Mouse (Mus musculus): ENCODE results near the gene Ptprc. TPM values are rescaled to one million over a fixed set of nuclear protein-coding genes. Genes with fewer than 3 reads are reported as not detected.

Ptprc gene
- polyA plus RNA-seq, 1 experiment = 75.0 TPM

DNA sequence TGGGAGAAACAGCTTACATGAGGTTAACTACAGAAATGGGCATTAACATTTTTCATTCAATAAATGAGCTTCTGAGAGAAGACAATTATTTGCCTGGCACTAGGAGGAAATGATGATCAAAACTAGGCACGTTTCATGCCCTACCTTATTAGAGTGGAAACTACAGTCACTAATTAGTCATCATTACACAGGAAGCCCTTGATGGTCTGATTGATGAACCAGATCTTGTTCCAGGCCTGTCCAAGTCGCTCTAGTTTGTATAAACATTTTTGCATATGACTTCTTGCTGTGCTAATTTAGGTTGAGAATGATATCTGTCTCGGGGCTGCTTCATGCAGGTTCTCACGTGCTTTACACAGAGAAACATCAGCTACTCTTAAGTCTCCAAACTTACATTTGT is 10.4 kb upstream of the Ptprc start:
- no peak overlapping the region for H3K27ac ChIP-seq (ENCODE audit: control insufficient read depth, insufficient read depth, low read depth, low read length, poor library complexity)
- 64% methylated on average over 4 of the region's 4 CpGs for WGBS
- peaks cover 2% of the 10 kb centered on the region; the same call in 1 of the 2 replicates for H3K4me1 ChIP-seq (ENCODE audit: control insufficient read depth, insufficient read depth, low read length)
- no peak for TF ChIP-seq CTCF (IDR thresholded peaks at IDR 0.05; ENCODE audit: control insufficient read depth, insufficient read depth, low read length)
- TF ChIP-seq POLR2A (IDR thresholded peaks at IDR 0.05; ENCODE audit: borderline replicate concordance, control insufficient read depth, low read depth, low read length) = no peak
- no peak overlapping the region for H3K4me3 ChIP-seq (replicated peaks; ENCODE audit: control insufficient read depth, low read depth, low read length)

DNA sequence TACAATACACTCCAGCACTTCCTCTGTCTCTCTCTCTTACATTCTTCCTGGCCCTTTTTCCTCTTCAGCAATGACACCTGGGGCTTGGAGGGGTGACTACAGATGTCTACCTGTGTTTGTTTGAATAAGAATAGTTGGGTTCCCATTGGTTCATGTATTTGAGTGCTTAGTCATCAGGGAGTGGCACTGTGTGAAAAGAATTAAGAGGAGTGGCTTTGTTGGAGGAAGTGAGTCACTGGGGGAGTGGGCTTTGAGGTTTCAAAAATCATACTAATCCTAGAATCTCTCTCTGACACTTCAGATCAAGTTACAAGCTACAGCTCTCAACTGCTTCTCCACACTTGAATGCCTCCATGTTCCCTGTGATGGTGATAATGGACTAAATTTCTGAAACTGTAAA is 4.6 kb upstream of the Ptprc start:
- no peak overlapping the region for H3K4me3 ChIP-seq (replicated peaks; ENCODE audit: control insufficient read depth, low read depth, low read length)
- H3K4me1 ChIP-seq (ENCODE audit: control insufficient read depth, insufficient read depth, low read length) = no peaks in the 10 kb centered on the region
- no peak for TF ChIP-seq POLR2A (IDR thresholded peaks at IDR 0.05; ENCODE audit: borderline replicate concordance, control insufficient read depth, low read depth, low read length)
- TF ChIP-seq CTCF (IDR thresholded peaks at IDR 0.05; ENCODE audit: control insufficient read depth, insufficient read depth, low read length) = no peak
- no peak overlapping the region for H3K27ac ChIP-seq (ENCODE audit: control insufficient read depth, insufficient read depth, low read depth, low read length, poor library complexity)

GRCm38 (mm10) chr1:138174705-138175492 is 609 bp downstream of the Ptprc start:
- Histone ChIP-seq H3K4me1 (ENCODE audit: control insufficient read depth, insufficient read depth, low read length) (no peaks in the 10 kb centered on the region; the same call in 1 of the 2 replicates), H3K4me3 (replicated peaks; ENCODE audit: control insufficient read depth, low read depth, low read length) (peak overlapping the region; percentile 61), H3K27ac (ENCODE audit: control insufficient read depth, insufficient read depth, low read depth, low read length, poor library complexity) (peak overlapping the region; percentile 56; the same call in 1 of the 2 replicates)
- TF ChIP-seq CTCF (IDR thresholded peaks at IDR 0.05; ENCODE audit: control insufficient read depth, insufficient read depth, low read length) (no peak), POLR2A (IDR thresholded peaks at IDR 0.05; ENCODE audit: borderline replicate concordance, control insufficient read depth, low read depth, low read length) (no peak)
- 2% methylated on average over 9 of the region's 9 CpGs for WGBS

DNA sequence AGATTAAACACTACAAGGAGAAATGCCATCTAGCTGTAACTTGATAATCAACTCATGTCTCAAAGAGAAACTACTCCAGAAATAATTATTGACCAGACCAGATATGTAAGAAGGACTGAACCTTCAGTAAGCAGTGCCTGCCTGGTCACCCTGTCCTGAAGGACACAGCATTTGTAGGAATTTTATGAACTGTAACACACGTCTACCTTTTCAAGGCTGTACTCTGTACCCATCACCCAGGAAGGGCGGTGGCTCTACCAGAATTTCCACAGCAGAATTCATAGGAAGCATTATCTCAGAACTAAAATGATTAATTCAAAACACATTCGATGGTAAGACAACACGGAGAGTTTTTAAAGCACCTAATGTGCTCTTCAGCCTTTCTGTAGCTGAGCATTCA is 1.4 kb downstream of the Ptprc start:
- 4% methylated on average over 4 of the region's 4 CpGs for WGBS
- Histone ChIP-seq H3K27ac (ENCODE audit: control insufficient read depth, insufficient read depth, low read depth, low read length, poor library complexity) (peak overlapping the region; percentile 67; the same call in 1 of the 2 replicates), H3K4me3 (replicated peaks; ENCODE audit: control insufficient read depth, low read depth, low read length) (peak overlapping the region; percentile 61), H3K4me1 (ENCODE audit: control insufficient read depth, insufficient read depth, low read length) (no peaks in the 10 kb centered on the region; the same call in 1 of the 2 replicates)
- TF ChIP-seq CTCF (IDR thresholded peaks at IDR 0.05; ENCODE audit: control insufficient read depth, insufficient read depth, low read length) (no peak), POLR2A (IDR thresholded peaks at IDR 0.05; ENCODE audit: borderline replicate concordance, control insufficient read depth, low read depth, low read length) (no peak)

- peak overlapping the region; percentile 50 for H3K4me3 ChIP-seq (replicated peaks; ENCODE audit: control insufficient read depth, low read depth, low read length)
- WGBS = 9% methylated on average over 6 of the region's 6 CpGs
- no peak overlapping the region for H3K27ac ChIP-seq (ENCODE audit: control insufficient read depth, insufficient read depth, low read depth, low read length, poor library complexity)
- H3K4me1 ChIP-seq (ENCODE audit: control insufficient read depth, insufficient read depth, low read length) = no peaks in the 10 kb centered on the region; the same call in 1 of the 2 replicates
- TF ChIP-seq POLR2A (IDR thresholded peaks at IDR 0.05; ENCODE audit: borderline replicate concordance, control insufficient read depth, low read depth, low read length) = no peak
- TF ChIP-seq CTCF (IDR thresholded peaks at IDR 0.05; ENCODE audit: control insufficient read depth, insufficient read depth, low read length) = no peak
Measured at GRCm38 (mm10) chr1:138173669-138174068, 1.8 kb downstream of the Ptprc start.

- WGBS = 22% methylated on average over 3 of the region's 3 CpGs
- no peak for TF ChIP-seq CTCF (IDR thresholded peaks at IDR 0.05; ENCODE audit: control insufficient read depth, insufficient read depth, low read length)
- TF ChIP-seq POLR2A (IDR thresholded peaks at IDR 0.05; ENCODE audit: borderline replicate concordance, control insufficient read depth, low read depth, low read length) = no peak
- Histone ChIP-seq H3K27ac (ENCODE audit: control insufficient read depth, insufficient read depth, low read depth, low read length, poor library complexity) (no peak overlapping the region), H3K4me3 (replicated peaks; ENCODE audit: control insufficient read depth, low read depth, low read length) (peak overlapping the region; percentile 15), H3K4me1 (ENCODE audit: control insufficient read depth, insufficient read depth, low read length) (no peaks in the 10 kb centered on the region; the same call in 1 of the 2 replicates)
Measured at GRCm38 (mm10) chr1:138172547-138172946, 3.0 kb downstream of the Ptprc start.

- Histone ChIP-seq H3K27ac (ENCODE audit: control insufficient read depth, insufficient read depth, low read depth, low read length, poor library complexity) (no peak overlapping the region), H3K4me1 (ENCODE audit: control insufficient read depth, insufficient read depth, low read length) (no peaks in the 10 kb centered on the region; the same call in 1 of the 2 replicates), H3K4me3 (replicated peaks; ENCODE audit: control insufficient read depth, low read depth, low read length) (peak overlapping the region; percentile 10)
- 50% methylated on average over 4 of the region's 4 CpGs for WGBS
- TF ChIP-seq CTCF (IDR thresholded peaks at IDR 0.05; ENCODE audit: control insufficient read depth, insufficient read depth, low read length) (no peak), POLR2A (IDR thresholded peaks at IDR 0.05; ENCODE audit: borderline replicate concordance, control insufficient read depth, low read depth, low read length) (no peak)
Measured at GRCm38 (mm10) chr1:138172096-138172495, 3.4 kb downstream of the Ptprc start.

- Histone ChIP-seq H3K4me3 (replicated peaks; ENCODE audit: control insufficient read depth, low read depth, low read length) (no peak overlapping the region), H3K27ac (ENCODE audit: control insufficient read depth, insufficient read depth, low read depth, low read length, poor library complexity) (no peak overlapping the region), H3K4me1 (ENCODE audit: control insufficient read depth, insufficient read depth, low read length) (peaks cover 3% of the 10 kb centered on the region)
- 74% methylated on average over 5 of the region's 5 CpGs for WGBS
- no peak for TF ChIP-seq CTCF (IDR thresholded peaks at IDR 0.05; ENCODE audit: control insufficient read depth, insufficient read depth, low read length)
- no peak for TF ChIP-seq POLR2A (IDR thresholded peaks at IDR 0.05; ENCODE audit: borderline replicate concordance, control insufficient read depth, low read depth, low read length)
Measured at GRCm38 (mm10) chr1:138166233-138166771, 9.2 kb downstream of the Ptprc start.

Measured in bone marrow, adult 2 months (tissue).